Mouse (Mus musculus) liver, embryonic 14.5 days (tissue): ENCODE results near the gene Rft1. TPM values are rescaled to one million over a fixed set of nuclear protein-coding genes. Genes with fewer than 3 reads are reported as not detected.

Source experiments
- ATAC-seq: fragments of 200-750 bp; cut with Nextera tagmentation; 2 replicates; pipeline ENCODE4 v1.8.0; 2017; ENCODE audit warnings: moderate number of reproducible peaks, mild to moderate bottlenecking, moderate library complexity; ENCODE audit not compliant: insufficient read depth
- DNase-seq, 3 experiments: peaks; one replicate each; pipeline ENCODE4 v3.0.0-alpha.2; 2012 to 2013; ENCODE audit warnings: low read depth in 3 of 3, low spot score in 3 of 3
- H3K27ac ChIP-seq: fragments of 300-500 bp; sonication (generic); 2 replicates; pipeline ENCODE4 v1.5.1; 2014; ENCODE audit warnings: moderate library complexity, mild to moderate bottlenecking, control low read depth, inconsistent platforms
- H3K27me3 ChIP-seq: fragments of 300-500 bp; sonication (generic); 2 replicates; pipeline ENCODE4 v1.6.1; 2014; ENCODE audit warnings: mild to moderate bottlenecking, low read length, moderate library complexity; ENCODE audit not compliant: control insufficient read depth, insufficient read depth
- H3K36me3 ChIP-seq: fragments of 300-500 bp; sonication (generic); replicated peaks from 2 replicates; pipeline ENCODE4 v1.6.1; 2014; ENCODE audit warnings: low read depth; ENCODE audit not compliant: control insufficient read depth, insufficient read depth
- H3K4me1 ChIP-seq, 2 experiments: fragments of 200-500 bp in 1 of 2; fragments of 300-500 bp in 1 of 2; sonication (generic) in 1 of 2; replicated peaks; 2 replicates each; pipeline ENCODE4 v1.6.1; 2012 to 2014; ENCODE audit warnings: antibody characterized with exemption in 1 of 2, inconsistent platforms in 1 of 2, low read length in 1 of 2; ENCODE audit not compliant: control insufficient read depth in 2 of 2, insufficient read depth in 2 of 2
- H3K4me2 ChIP-seq: fragments of 300-500 bp; sonication (generic); 2 replicates; pipeline ENCODE4 v1.6.1; 2014; ENCODE audit warnings: low read depth, mild to moderate bottlenecking, control low read depth, moderate library complexity
- H3K4me3 ChIP-seq, 2 experiments: fragments of 200-500 bp in 1 of 2; fragments of 300-500 bp in 1 of 2; sonication (generic) in 1 of 2; 2 replicates each; pipeline ENCODE4 v1.5.1; 2012 to 2014; ENCODE audit warnings: low read depth in 2 of 2, low read length in 2 of 2, mild to moderate bottlenecking in 2 of 2, control low read depth in 1 of 2, inconsistent platforms in 1 of 2, moderate library complexity in 1 of 2; ENCODE audit not compliant: insufficient read depth in 1 of 2
- H3K9ac ChIP-seq: fragments of 300-500 bp; sonication (generic); replicated peaks from 2 replicates; pipeline ENCODE4 v1.6.1; 2014; ENCODE audit warnings: mild to moderate bottlenecking, control low read depth, moderate library complexity
- H3K9me3 ChIP-seq: fragments of 300-500 bp; sonication (generic); 2 replicates; pipeline ENCODE4 v1.6.1; 2016; ENCODE audit warnings: low read length, mixed read lengths; ENCODE audit not compliant: control insufficient read depth
- CTCF ChIP-seq: IDR thresholded peaks from 2 replicates; pipeline ENCODE4 v1.5.1; 2016; ENCODE audit warnings: antibody characterized with exemption, low read depth, control low read depth
- EP300 ChIP-seq: IDR thresholded peaks from 2 replicates; pipeline ENCODE4 v1.6.1; 2016; ENCODE audit warnings: antibody characterized with exemption, low read depth
- WGBS: fragments of 180-500 bp; shearing (Covaris S2); extraction: QIAGEN DNeasy Blood & Tissue Kit; methylation state at CpG from one replicate; pipeline ENCODE4 v1.1.7; 2014; ENCODE audit not compliant: insufficient replicate concordance; 5-methylcytosine and 5-hydroxymethylcytosine counted together
- polyA plus RNA-seq, 2 experiments: library from polyadenylated mRNA; depleted of rRNA in 1 of 2; stranded (reverse) in 1 of 2; unstranded in 1 of 2; fragments of >200 nt; fragmentation: Nextera tagmentation in 1 of 2; extraction: Ambion mirVana in 1 of 2; gene quantifications; 2 replicates each; pipeline versions ENCODE4 v1.2.1 to v1.2.3; 2012 to 2014

Rft1 gene
- polyA plus RNA-seq, 2 experiments: 2.8 to 3.4 TPM

DNA sequence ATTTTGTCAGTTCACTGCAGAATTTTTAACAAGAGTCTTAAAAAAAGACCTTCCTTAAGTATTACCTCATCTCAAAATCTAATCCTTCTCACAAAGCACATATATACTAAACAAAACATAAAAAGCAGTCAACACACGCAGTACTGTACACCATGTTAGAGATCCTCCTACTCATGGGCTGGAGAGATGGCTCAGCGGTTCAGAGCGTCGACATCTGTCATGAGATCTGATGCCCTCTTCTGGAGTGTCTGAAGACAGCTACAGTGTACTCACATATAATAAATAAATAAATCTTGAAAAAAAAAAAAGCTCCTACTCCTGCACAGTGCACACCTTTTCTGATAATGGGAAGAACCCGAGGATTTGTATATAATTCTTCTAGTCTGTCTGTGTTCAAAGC lies 68.2 kb downstream of the Rft1 start:
- H3K27me3 ChIP-seq: no peaks in the 10 kb centered on the region
- ATAC-seq: no peak

DNA sequence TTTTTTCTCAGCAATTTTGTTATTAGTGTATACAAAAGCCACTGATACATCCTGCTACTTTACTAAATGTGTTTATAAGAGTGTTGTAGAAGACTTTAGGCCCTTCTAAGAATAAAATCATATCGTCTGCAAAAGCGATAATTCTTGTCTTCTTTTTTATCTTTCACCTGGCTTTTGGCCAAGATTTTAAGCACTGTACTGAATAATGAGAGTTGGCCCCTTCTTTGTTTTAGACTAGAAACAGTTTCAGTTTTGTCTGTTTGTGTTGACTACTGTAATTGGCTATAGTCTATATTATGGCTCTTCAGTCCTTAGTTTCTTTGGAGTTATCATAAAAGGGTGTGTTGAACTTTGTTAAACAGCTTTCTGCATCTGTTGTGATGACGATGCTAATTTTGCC lies 77.7 kb downstream of the Rft1 start:
- H3K27me3 ChIP-seq: no peaks in the 10 kb centered on the region
- H3K9ac ChIP-seq: no peak overlapping the region
- no peak for ATAC-seq
- no peak overlapping the region for H3K4me2 ChIP-seq
- H3K4me1 ChIP-seq: peaks cover 0 to 13% of the 10 kb centered on the region in 2 experiments; a peak in 3 of 4 replicates
- H3K27ac ChIP-seq: no peak overlapping the region
- 71% methylated on average over 3 of the region's 3 CpGs for WGBS
- no peak overlapping the region for H3K4me3 ChIP-seq
- DNase-seq: no peak
- H3K9me3 ChIP-seq: no peaks in the 10 kb centered on the region
- TF ChIP-seq EP300: no peak
- TF ChIP-seq CTCF: no peak
- no peaks in the 10 kb centered on the region for H3K36me3 ChIP-seq

More for the DNA sequence above, 68.2 kb downstream of the Rft1 start:
- TF ChIP-seq EP300: no peak
- H3K9me3 ChIP-seq: no peaks in the 10 kb centered on the region
- H3K4me2 ChIP-seq: no peak overlapping the region
- H3K36me3 ChIP-seq: no peaks in the 10 kb centered on the region
- H3K4me3 ChIP-seq: no peak overlapping the region
- WGBS: 74% methylated on average over 5 of the region's 5 CpGs
- no peak for DNase-seq
- H3K27ac ChIP-seq: no peak overlapping the region
- peaks cover 6 to 10% of the 10 kb centered on the region in 2 experiments; a peak in 3 of 4 replicates for H3K4me1 ChIP-seq
- no peak overlapping the region for H3K9ac ChIP-seq

DNA sequence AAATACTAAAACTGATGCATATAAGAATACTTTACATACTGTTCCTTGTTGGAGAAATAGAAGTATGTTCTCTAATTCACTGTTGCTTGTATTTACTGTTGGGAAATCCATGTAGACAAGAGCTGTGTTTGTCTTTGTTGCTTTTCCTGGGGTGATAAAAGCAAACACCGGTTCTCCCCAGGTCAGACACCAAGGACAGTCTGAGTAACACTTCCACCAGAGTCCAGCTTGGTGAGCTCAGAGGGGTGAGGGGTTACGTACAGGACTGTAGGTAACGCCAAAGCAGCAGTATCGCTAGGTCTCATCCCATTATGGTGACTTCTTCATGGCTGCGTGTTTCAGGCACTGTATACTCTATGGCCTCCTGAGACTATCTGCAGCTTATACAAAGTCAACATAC lies 80.5 kb downstream of the Rft1 start:
- ATAC-seq (0 out of 2 replicates have a peak, but pooled peaks have one; percentile 31), DNase-seq (no peak)
- no peak overlapping the region for H3K4me3 ChIP-seq
- H3K27ac ChIP-seq: no peak overlapping the region
- H3K4me1 ChIP-seq: peaks cover 0 to 13% of the 10 kb centered on the region in 2 experiments; a peak in 3 of 4 replicates
- no peaks in the 10 kb centered on the region for H3K27me3 ChIP-seq
- H3K36me3 ChIP-seq: no peaks in the 10 kb centered on the region
- no peaks in the 10 kb centered on the region for H3K9me3 ChIP-seq
- 76% methylated on average over 5 of the region's 5 CpGs for WGBS
- no peak overlapping the region for H3K9ac ChIP-seq
- TF ChIP-seq EP300 (no peak), CTCF (no peak)
- no peak overlapping the region for H3K4me2 ChIP-seq

DNA sequence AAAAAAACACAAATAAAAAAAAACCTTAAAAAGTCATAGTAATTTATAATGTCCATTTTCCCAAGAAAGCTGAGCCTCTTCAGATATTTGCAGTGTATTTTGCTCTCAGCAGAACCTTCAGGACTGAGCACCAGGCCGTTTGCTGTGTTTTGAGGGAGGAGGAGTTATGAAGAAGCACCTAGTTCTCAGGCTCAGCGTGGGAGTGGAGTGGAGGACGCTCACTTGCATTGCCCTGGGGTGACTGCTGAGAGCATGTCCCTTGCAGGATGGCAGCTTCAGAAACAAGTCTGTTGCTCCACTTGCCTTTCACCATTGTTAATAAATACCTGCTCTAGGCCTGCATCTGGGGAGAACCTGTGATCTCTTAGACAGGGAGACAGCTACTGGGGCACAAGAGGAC lies 81.7 kb downstream of the Rft1 start:
- Histone ChIP-seq H3K27me3 (no peaks in the 10 kb centered on the region), H3K4me1 (peaks cover 0 to 13% of the 10 kb centered on the region in 2 experiments; a peak in 3 of 4 replicates), H3K9ac (no peak overlapping the region), H3K27ac (no peak overlapping the region), H3K4me2 (no peak overlapping the region), H3K36me3 (no peaks in the 10 kb centered on the region), H3K4me3 (no peak overlapping the region), H3K9me3 (no peaks in the 10 kb centered on the region)
- no peak for TF ChIP-seq EP300
- no peak for TF ChIP-seq CTCF
- DNase-seq: no peak
- 69% methylated on average over 3 of the region's 3 CpGs for WGBS
- ATAC-seq: no peak

DNA sequence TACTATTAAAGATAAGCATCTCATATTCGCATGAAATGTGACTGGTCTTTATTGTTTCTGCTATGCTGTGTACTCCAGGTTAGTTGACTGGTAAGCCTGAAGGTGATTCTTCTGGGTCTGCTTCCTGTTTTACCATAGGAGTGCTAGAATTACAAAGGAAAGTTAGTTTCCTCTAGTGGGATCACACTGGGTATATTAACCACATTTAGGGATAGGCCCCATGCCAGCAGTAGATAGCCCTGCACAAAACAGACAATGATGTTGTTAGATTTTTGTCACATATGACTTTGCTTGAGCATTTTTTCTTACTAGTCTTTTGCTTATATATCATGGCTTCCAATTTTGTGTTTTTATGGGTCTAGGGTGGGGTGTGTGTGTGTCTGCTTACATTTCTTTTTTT lies 82.3 kb downstream of the Rft1 start:
- 64% methylated on average over 1 of the region's 1 CpGs for WGBS
- DNase-seq (no peak), ATAC-seq (no peak)
- Histone ChIP-seq H3K4me1 (peaks cover 0 to 13% of the 10 kb centered on the region in 2 experiments; a peak in 3 of 4 replicates), H3K27ac (no peak overlapping the region), H3K9ac (no peak overlapping the region), H3K9me3 (no peaks in the 10 kb centered on the region), H3K36me3 (no peaks in the 10 kb centered on the region), H3K4me2 (no peak overlapping the region), H3K4me3 (no peak overlapping the region), H3K27me3 (no peaks in the 10 kb centered on the region)
- TF ChIP-seq EP300: no peak

Other genes with a start within 250 kb of the Rft1 start
- 8.2 and 12.5 TPM in 2 replicates for gene Dcp1a, start 174.8 kb upstream of the Rft1 start, polyA plus RNA-seq (2012; rRNA removed)
- 6.2 and 8.5 TPM in 2 replicates for gene Dcp1a, start 174.8 kb upstream of the Rft1 start, polyA plus RNA-seq (2014; fragmentation: Nextera tagmentation; extraction: Ambion mirVana)
- 0.15 and 0.17 TPM in 2 replicates for gene Cacna1d, start 162.9 kb upstream of the Rft1 start, polyA plus RNA-seq (2012; rRNA removed)
- 0.17 TPM in 1 of 2 replicates, not detected in the other for gene Cacna1d, start 162.9 kb upstream of the Rft1 start, polyA plus RNA-seq (2014; fragmentation: Nextera tagmentation; extraction: Ambion mirVana)
- gene Tkt, start 106.0 kb upstream of the Rft1 start, polyA plus RNA-seq (2012; rRNA removed): 132 and 153 TPM in 2 replicates
- 86.7 and 98.4 TPM in 2 replicates for gene Tkt, start 106.0 kb upstream of the Rft1 start, polyA plus RNA-seq (2014; fragmentation: Nextera tagmentation; extraction: Ambion mirVana)
- gene Prkcd, start 28.1 kb upstream of the Rft1 start, polyA plus RNA-seq (2012; rRNA removed): 15.5 and 18.7 TPM in 2 replicates
- gene Prkcd, start 28.1 kb upstream of the Rft1 start, polyA plus RNA-seq (2014; fragmentation: Nextera tagmentation; extraction: Ambion mirVana): 11.4 and 12.5 TPM in 2 replicates
- gene Sfmbt1, start 60.5 kb downstream of the Rft1 start, polyA plus RNA-seq (2012; rRNA removed): 2.0 and 3.9 TPM in 2 replicates
- gene Sfmbt1, start 60.5 kb downstream of the Rft1 start, polyA plus RNA-seq (2014; fragmentation: Nextera tagmentation; extraction: Ambion mirVana): 11.9 and 13.0 TPM in 2 replicates
- gene Tmem110, start 171.2 kb downstream of the Rft1 start, polyA plus RNA-seq (2012; rRNA removed): 3.5 and 6.2 TPM in 2 replicates
- 8.2 and 11.0 TPM in 2 replicates for gene Tmem110, start 171.2 kb downstream of the Rft1 start, polyA plus RNA-seq (2014; fragmentation: Nextera tagmentation; extraction: Ambion mirVana)
- gene Mustn1, start 224.8 kb downstream of the Rft1 start, polyA plus RNA-seq (2012; rRNA removed): 0.42 and 0.55 TPM in 2 replicates
- 0.37 and 0.72 TPM in 2 replicates for gene Mustn1, start 224.8 kb downstream of the Rft1 start, polyA plus RNA-seq (2014; fragmentation: Nextera tagmentation; extraction: Ambion mirVana)
- gene Itih4, start 232.1 kb downstream of the Rft1 start, polyA plus RNA-seq (2012; rRNA removed): 34.6 and 56.0 TPM in 2 replicates
- gene Itih4, start 232.1 kb downstream of the Rft1 start, polyA plus RNA-seq (2014; fragmentation: Nextera tagmentation; extraction: Ambion mirVana): 82.3 and 113 TPM in 2 replicates